Mouse (Mus musculus) midbrain, postnatal 0 days (tissue): ENCODE results near the gene Rassf1. TPM values are rescaled to one million over a fixed set of nuclear protein-coding genes. Genes with fewer than 3 reads are reported as not detected.

ENCODE experiments used
- ATAC-seq: fragments of 200-750 bp; cut with Nextera tagmentation; 2 replicates; pipeline ENCODE4 v1.8.0; 2017; ENCODE audit warnings: moderate number of reproducible peaks, mild to moderate bottlenecking, moderate TSS enrichment, moderate library complexity; ENCODE audit not compliant: low FRiP score
- DNase-seq: peaks from one replicate; pipeline ENCODE4 v3.0.0-alpha.2; 2015; ENCODE audit warnings: low spot score
- H3K27ac ChIP-seq: fragments of 300-500 bp; sonication (generic); 2 replicates; pipeline ENCODE4 v1.5.1; 2014; ENCODE audit warnings: low read depth, mild to moderate bottlenecking, low read length, mixed read lengths
- H3K27me3 ChIP-seq: fragments of 300-500 bp; sonication (generic); 2 replicates; pipeline ENCODE4 v1.6.1; 2014; ENCODE audit warnings: low read length, control low read depth, mixed read lengths; ENCODE audit not compliant: insufficient read depth
- H3K36me3 ChIP-seq: fragments of 300-500 bp; sonication (generic); 2 replicates; pipeline ENCODE4 v1.6.1; 2014; ENCODE audit warnings: low read length, control low read depth, mixed read lengths; ENCODE audit not compliant: insufficient read depth
- H3K4me1 ChIP-seq: fragments of 300-500 bp; sonication (generic); 2 replicates; pipeline ENCODE4 v1.6.1; 2014; ENCODE audit warnings: mild to moderate bottlenecking, control low read depth, antibody characterized with exemption, low read length, mixed read lengths; ENCODE audit not compliant: insufficient read depth
- H3K4me2 ChIP-seq: fragments of 300-500 bp; sonication (generic); 2 replicates; pipeline ENCODE4 v1.6.1; 2014; ENCODE audit warnings: low read depth, mild to moderate bottlenecking, low read length, mixed read lengths; ENCODE audit not compliant: poor library complexity, severe bottlenecking
- H3K4me3 ChIP-seq: fragments of 300-500 bp; sonication (generic); 2 replicates; pipeline ENCODE4 v1.5.1; 2014; ENCODE audit warnings: low read depth, mild to moderate bottlenecking, low read length, moderate library complexity
- H3K9ac ChIP-seq: fragments of 300-500 bp; sonication (generic); replicated peaks from 2 replicates; pipeline ENCODE4 v1.6.1; 2014; ENCODE audit warnings: mild to moderate bottlenecking, low read length, moderate library complexity, mixed read lengths; ENCODE audit not compliant: poor library complexity, severe bottlenecking
- H3K9me3 ChIP-seq: fragments of 300-500 bp; sonication (generic); 2 replicates; pipeline ENCODE4 v1.6.1; 2016; ENCODE audit warnings: low read length, control low read depth
- CTCF ChIP-seq: IDR thresholded peaks from 2 replicates; pipeline ENCODE4 v1.5.1; 2016; ENCODE audit warnings: antibody characterized with exemption, mild to moderate bottlenecking
- WGBS: fragments of 180-500 bp; shearing (Covaris S2); extraction: QIAGEN DNeasy Blood & Tissue Kit; methylation state at CpG from one replicate; pipeline ENCODE4 v1.1.7; 2014; 5-methylcytosine and 5-hydroxymethylcytosine counted together
- polyA plus RNA-seq: library from polyadenylated mRNA; unstranded; fragments of >200 nt; fragmentation: Nextera tagmentation; extraction: Ambion mirVana; gene quantifications from 2 replicates; pipeline ENCODE4 v1.2.1, GENCODE M21; 2015
- total RNA-seq: library from RNA; depleted of rRNA; stranded (reverse); fragments of >200 nt; gene quantifications from 2 replicates; pipeline ENCODE4 v1.2.3, GENCODE M21; 2014

Rassf1 gene
- total and polyA plus RNA-seq, 2 experiments from 2014 or later: 21.1 to 33.4 TPM

DNA sequence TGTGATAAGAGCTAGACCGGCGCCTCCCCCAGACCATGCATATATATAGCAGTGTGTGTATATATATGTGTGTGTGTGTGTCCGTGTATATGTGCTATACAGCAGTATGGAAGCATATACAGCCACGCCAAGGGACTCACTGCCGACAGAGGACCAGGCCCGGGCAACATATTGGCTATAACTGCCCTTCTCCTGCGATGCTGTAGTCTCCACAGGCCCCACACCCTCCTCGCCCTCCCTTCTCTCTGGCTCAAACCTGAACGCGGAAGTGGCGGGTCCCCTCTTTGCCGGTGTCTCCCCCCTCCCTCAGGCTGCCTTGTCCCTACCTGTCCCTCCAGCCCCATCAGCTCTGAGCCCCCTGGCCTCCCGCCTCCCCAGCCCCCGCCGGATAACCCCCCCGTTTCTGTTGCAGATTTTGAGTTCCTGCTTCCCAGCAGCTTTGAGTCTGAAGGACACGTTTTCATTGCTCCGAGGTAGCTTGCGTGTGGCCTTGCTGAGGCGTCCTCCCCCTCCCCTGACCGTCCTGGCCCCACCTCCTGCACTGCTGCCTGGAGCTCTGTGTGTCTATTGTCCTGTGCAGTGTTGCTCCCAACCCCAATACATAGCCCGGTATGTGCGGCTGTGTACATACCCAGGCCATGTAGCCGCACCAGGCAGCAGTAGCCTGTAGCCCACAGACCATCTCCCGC, 29.5 kb upstream of the Rassf1 start:
- no peak for DNase-seq
- H3K9ac ChIP-seq: 0 out of 2 replicates have a peak overlapping the region, but pooled peaks have one; percentile 13
- no peak overlapping the region; the same call in 1 of the 2 replicates for H3K27ac ChIP-seq
- peak; percentile 14 for TF ChIP-seq CTCF
- H3K4me2 ChIP-seq: 0 out of 2 replicates have a peak overlapping the region, but pooled peaks have one; percentile 4
- 25% methylated on average over 24 of the region's 25 CpGs for WGBS
- peaks cover 5% of the 10 kb centered on the region; the same call in 1 of the 2 replicates for H3K27me3 ChIP-seq
- H3K4me1 ChIP-seq: peaks cover 3% of the 10 kb centered on the region; the same call in 1 of the 2 replicates
- H3K9me3 ChIP-seq: no peaks in the 10 kb centered on the region
- peaks cover 17% of the 10 kb centered on the region; the same call in 1 of the 2 replicates for H3K36me3 ChIP-seq
- H3K4me3 ChIP-seq: no peak overlapping the region
- no peak for ATAC-seq

DNA sequence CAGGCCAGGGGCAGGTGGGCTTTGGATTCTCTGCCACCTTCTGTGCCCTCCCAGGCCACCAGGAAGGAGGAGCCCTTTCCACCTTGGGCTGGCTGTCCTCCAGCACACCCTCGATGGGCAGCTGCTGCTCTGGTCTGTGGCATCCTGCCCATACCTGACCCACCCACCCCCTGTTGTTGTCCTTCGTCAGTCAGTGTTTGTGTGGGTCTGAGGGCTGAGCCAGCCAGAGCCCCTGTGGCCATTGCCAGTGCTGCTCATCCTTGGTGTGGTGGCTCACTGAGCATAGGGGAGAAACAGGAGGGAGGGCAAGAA, 29.0 kb upstream of the Rassf1 start:
- no peak for TF ChIP-seq CTCF
- Histone ChIP-seq H3K9ac (no peak overlapping the region), H3K36me3 (peaks cover 12% of the 10 kb centered on the region; the same call in 1 of the 2 replicates), H3K27me3 (peaks cover 5% of the 10 kb centered on the region; the same call in 1 of the 2 replicates), H3K4me3 (no peak overlapping the region), H3K4me2 (no peak overlapping the region), H3K9me3 (no peaks in the 10 kb centered on the region), H3K4me1 (peaks cover 3% of the 10 kb centered on the region; the same call in 1 of the 2 replicates), H3K27ac (no peak overlapping the region)
- WGBS: 38% methylated on average over 2 of the region's 2 CpGs
- DNase-seq (no peak), ATAC-seq (no peak)

DNA sequence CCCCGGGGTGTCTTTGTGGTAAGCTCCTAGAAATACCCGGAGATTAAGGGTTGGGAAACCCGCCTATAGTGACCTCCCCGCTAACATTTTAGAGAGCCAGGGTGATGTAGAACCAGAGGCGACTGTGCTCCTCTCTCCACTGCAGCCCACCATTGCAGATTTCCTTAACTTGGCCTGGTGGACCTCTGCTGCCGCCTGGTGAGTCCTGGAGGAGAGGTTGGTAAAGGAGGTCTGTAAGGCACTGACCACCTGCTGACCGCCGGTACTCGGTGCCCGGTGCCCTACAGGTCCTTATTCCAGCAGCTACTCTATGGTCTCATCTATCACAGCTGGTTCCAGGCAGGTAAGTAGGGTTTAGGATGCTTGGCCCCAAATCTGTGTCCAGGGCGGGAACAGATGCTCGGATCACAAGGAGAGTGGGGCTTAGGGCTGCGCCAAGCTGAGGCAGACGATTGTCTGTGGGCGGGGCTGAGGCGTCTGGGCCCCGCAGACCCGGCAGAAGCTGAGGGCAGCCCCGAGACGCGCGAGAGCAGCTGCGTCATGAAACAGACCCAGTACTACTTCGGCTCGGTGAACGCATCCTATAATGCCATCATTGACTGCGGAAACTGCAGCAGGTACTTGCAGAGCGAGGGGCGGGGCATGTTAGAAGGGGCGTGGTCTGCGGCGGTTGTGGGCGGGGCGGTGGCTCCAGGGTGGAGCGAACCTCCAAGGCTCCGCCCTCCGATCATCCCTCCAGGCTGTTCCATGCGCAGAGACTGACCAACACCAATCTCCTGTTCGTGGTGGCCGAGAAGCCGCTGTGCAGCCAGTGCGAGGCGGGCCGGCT, 24.9 kb upstream of the Rassf1 start:
- H3K27ac ChIP-seq: no peak overlapping the region
- ATAC-seq (peak; percentile 54; the same call in 1 of the 2 replicates), DNase-seq (peak; percentile 62)
- peaks cover 3% of the 10 kb centered on the region; the same call in 1 of the 2 replicates for H3K4me1 ChIP-seq
- H3K9ac ChIP-seq: peak overlapping the region; percentile 1; the same call in 1 of the 2 replicates
- peak overlapping the region; percentile 52 for H3K4me2 ChIP-seq
- no peaks in the 10 kb centered on the region for H3K9me3 ChIP-seq
- H3K4me3 ChIP-seq: peak overlapping the region; percentile 25
- peak; percentile 57 for TF ChIP-seq CTCF
- WGBS: 8% methylated on average over 44 of the region's 44 CpGs
- peaks cover 5% of the 10 kb centered on the region; the same call in 1 of the 2 replicates for H3K27me3 ChIP-seq
- peaks cover 11% of the 10 kb centered on the region; the same call in 1 of the 2 replicates for H3K36me3 ChIP-seq

DNA sequence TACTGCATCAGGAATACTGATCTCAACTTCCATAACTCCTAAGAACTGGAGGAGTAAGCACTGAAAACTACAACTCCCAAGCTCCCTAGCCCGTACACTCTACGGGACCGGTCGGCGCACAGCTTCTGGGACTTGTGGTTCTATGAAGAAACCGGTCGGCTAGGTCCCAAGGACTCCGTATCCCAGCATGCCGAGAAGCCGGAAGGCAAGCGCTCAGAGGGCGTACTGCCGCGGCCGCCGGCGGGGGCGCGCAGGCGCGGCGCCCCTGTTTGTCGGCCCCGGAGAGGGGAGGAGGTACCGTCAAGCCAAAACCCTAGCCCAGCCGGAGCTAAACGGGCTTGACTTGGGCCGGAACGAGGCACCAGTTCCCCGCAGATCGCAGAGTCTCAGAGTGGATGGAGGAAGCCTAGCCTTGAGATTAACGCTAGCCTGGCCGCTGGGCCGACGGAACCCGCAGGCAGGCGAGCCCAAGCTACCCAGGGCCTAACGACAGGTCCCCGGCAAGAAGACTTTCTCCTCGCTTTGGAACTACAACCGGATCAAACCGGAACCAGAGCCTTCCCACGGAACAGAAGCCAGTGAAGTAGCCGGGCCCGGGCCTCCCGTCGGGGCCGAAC, 17.5 kb upstream of the Rassf1 start, which contains the start of gene Tmem115:
Gene Tmem115 (plus strand): TSS at position 155 of the 617 bp plus-strand sequence.
- Histone ChIP-seq H3K27ac (peak within 1 kb of the TSS; percentile 81), H3K4me3 (peak within 1 kb of the TSS; percentile 90), H3K9ac (peak within 1 kb of the TSS; percentile 90), H3K36me3 (peaks cover 16% of the 10 kb centered on the region), H3K27me3 (no peaks in the 10 kb centered on the region), H3K9me3 (no peaks in the 10 kb centered on the region), H3K4me2 (peak within 1 kb of the TSS; percentile 98), H3K4me1 (peaks cover 14% of the 10 kb centered on the region)
- peak; percentile 46; the same call in 1 of the 2 replicates for TF ChIP-seq CTCF
- peak; percentile 98 for ATAC-seq
- DNase-seq: peak; percentile 99
- under 1% methylated on average over 48 of the region's 48 CpGs for WGBS

DNA sequence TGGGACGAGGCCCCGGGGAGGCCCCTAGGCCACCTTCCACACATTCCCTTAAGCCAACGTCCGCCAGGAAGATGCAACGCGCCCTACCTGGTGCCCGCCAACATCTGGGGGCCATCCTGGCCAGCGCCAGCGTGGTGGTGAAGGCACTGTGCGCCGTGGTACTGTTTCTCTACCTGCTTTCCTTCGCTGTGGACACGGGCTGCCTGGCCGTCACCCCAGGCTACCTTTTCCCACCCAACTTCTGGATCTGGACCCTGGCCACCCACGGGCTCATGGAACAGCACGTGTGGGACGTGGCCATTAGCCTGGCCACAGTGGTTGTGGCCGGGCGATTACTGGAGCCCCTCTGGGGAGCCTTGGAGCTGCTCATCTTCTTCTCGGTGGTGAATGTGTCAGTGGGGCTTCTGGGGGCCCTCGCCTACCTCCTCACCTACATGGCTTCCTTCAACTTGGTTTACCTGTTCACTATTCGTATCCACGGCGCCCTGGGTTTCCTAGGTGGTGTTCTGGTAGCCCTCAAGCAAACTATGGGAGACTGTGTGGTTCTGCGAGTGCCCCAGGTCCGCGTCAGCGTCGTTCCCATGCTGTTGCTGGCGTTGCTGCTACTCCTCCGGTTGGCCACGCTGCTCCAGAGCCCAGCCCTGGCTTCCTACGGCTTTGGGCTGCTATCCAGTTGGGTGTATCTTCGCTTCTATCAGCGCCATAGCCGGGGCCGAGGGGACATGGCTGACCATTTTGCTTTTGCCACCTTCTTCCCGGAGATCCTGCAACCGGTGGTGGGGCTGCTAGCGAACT, 16.8 kb upstream of the Rassf1 start:
- Histone ChIP-seq H3K9ac (peak overlapping the region; percentile 90), H3K4me1 (peaks cover 14% of the 10 kb centered on the region), H3K27ac (peak overlapping the region; percentile 81), H3K36me3 (peaks cover 23% of the 10 kb centered on the region), H3K27me3 (no peaks in the 10 kb centered on the region), H3K4me2 (peak overlapping the region; percentile 98), H3K4me3 (peak overlapping the region; percentile 90), H3K9me3 (no peaks in the 10 kb centered on the region)
- ATAC-seq (peak; percentile 8; the same call in 1 of the 2 replicates), DNase-seq (no peak)
- TF ChIP-seq CTCF: no peak
- under 1% methylated on average over 40 of the region's 40 CpGs for WGBS
